Mouse (Mus musculus) bone marrow macrophage, adult 2 months (primary cell): ENCODE measurements around the gene Cxcl16.

Experiments used
- CTCF ChIP-seq: IDR thresholded peaks from 2 replicates; pipeline ENCODE4 v1.5.1; 2012; ENCODE audit warnings: low read depth, mild to moderate bottlenecking, low read length, moderate library complexity
- POLR2A ChIP-seq: IDR thresholded peaks from 2 replicates; pipeline ENCODE4 v1.6.1; 2012; ENCODE audit warnings: mild to moderate bottlenecking, low read depth, low read length, borderline replicate concordance

GRCm38 (mm10) chr11:70472716-70473115 is 12.9 kb upstream of the Cxcl16 start:
- TF ChIP-seq CTCF (no peak), POLR2A (no peak)
